Mouse (Mus musculus) liver, postnatal 0 days (tissue): ENCODE data around the gene Slc39a8.

ENCODE experiments used
- CTCF ChIP-seq: sonication (generic); IDR thresholded peaks from 2 replicates; pipeline ENCODE4 v1.5.1; 2016; ENCODE audit warnings: antibody characterized with exemption, low read depth
- EP300 ChIP-seq: IDR thresholded peaks from 2 replicates; pipeline ENCODE4 v1.6.1; 2016; ENCODE audit warnings: antibody characterized with exemption, low read depth, mild to moderate bottlenecking

- TF ChIP-seq CTCF, result peak; percentile 66
- TF ChIP-seq EP300, result no peak
Observed at GRCm38 (mm10) chr3:135825016-135825753, at the start of gene Slc39a8.
